Comparison of ENCODE assay signal across 8 mouse cellular contexts in the genomic region with DNA sequence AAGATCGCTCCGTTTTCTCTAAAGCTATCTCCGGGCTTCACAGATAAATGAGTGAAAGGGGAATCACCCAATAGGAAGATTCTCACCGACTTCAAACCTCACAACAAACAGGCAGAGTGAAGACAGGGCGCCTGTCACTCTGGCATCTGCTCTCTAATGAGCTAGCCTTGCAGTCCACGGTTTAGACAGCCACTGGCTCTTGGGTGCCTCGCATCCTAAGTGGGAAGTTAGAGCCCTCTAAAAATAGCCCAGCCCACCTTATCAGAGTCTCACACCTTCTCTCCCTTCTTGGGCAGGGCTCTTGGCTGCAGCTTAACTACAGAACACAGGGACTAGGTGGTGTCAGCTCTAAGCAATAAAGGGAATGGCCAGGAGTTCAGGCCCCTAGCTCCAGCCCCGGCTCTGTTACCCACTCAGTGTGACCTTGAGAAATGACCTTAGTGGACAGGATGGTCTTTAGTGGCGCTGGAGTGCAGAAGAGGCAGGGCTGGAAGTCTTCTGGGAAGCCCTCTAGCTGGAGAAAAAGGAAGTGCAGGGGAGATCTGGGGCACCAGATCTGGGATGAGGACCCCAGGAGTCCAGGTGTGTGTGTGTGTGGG. TPM values are rescaled to one million over a fixed set of nuclear protein-coding genes. Genes with fewer than 3 reads are reported as not detected.
DNase-seq lines count a peak whose midpoint lies in the region; ATAC-seq and TF ChIP-seq lines count a peak whose summit lies in the region.

No protein-coding gene starts in this region.

- peaks cover 31% of the 10 kb centered on the region for H3K27me3 ChIP-seq in heart, embryonic 13.5 days (replicated peaks)
- peaks cover 27% of the 10 kb centered on the region for H3K27me3 ChIP-seq in liver, embryonic 11.5 days (replicated peaks; ENCODE audit: control insufficient read depth, insufficient read depth, low read length)

- H3K27ac ChIP-seq in gastrocnemius, adult 2 months, result peak overlapping the region; percentile 99
- H3K27ac ChIP-seq in heart, embryonic 13.5 days (replicated peaks), result peak overlapping the region; percentile 100
- peak overlapping the region; percentile 97 for H3K27ac ChIP-seq in liver, embryonic 11.5 days (ENCODE audit: low read depth, low read length)

- WGBS in heart, embryonic 13.5 days, result 3% methylated on average over 9 of the region's 9 CpGs
- 7% methylated on average over 9 of the region's 9 CpGs for WGBS in liver, embryonic 11.5 days

- intact Hi-C loops in gastrocnemius, adult 2 months (cut with DNase I), result loop anchor here (2.0 kb wide), 1 partner anchor 24 kb away; no protein-coding TSS in a partner anchor
- intact Hi-C loops in gastrocnemius, postnatal 36 days (cut with DNase I), result loop anchor here (2.0 to 5.0 kb wide), 3 partner anchors 24 to 62 kb away; no protein-coding TSS in a partner anchor

- H3K4me1 ChIP-seq in heart, embryonic 13.5 days, result peaks cover 68% of the 10 kb centered on the region
- peaks cover 29% of the 10 kb centered on the region for H3K4me1 ChIP-seq in liver, embryonic 11.5 days (replicated peaks; ENCODE audit: control insufficient read depth, insufficient read depth, low read length)

- DNase-seq in gastrocnemius, adult 2 months, result peak; percentile 49
- no peak for DNase-seq in gastrocnemius, adult 18-20 months (ENCODE audit: low spot score)
- DNase-seq in CD4-positive helper T cell, adult 2 months (ENCODE audit: low read depth, low spot score), result peak; percentile 10
- peak; percentile 95 for DNase-seq in c-Kit-positive CD71-positive TER-119-positive erythroid progenitor cells, embryonic 14.5 days (ENCODE audit: low spot score)
- peak; percentile 63 for DNase-seq in liver, embryonic 11.5 days (ENCODE audit: low spot score)
- peak; percentile 81 to 82 for DNase-seq in spleen, postnatal 4 days (ENCODE audit: low spot score in 2 of 2)
- no peak for DNase-seq in gastrocnemius, postnatal 36 days

- H3K9me3 ChIP-seq in heart, embryonic 13.5 days, result no peaks in the 10 kb centered on the region
- H3K9me3 ChIP-seq in liver, embryonic 11.5 days (ENCODE audit: control insufficient read depth, low read length), result no peaks in the 10 kb centered on the region

- peak overlapping the region; percentile 84 for H3K4me2 ChIP-seq in heart, embryonic 13.5 days
- peak overlapping the region; percentile 93 for H3K4me2 ChIP-seq in liver, embryonic 11.5 days

- H3K9ac ChIP-seq in heart, embryonic 13.5 days, result peak overlapping the region; percentile 91
- H3K9ac ChIP-seq in liver, embryonic 11.5 days (ENCODE audit: low read depth, low read length), result peak overlapping the region; percentile 89

- ATAC-seq in heart, embryonic 13.5 days (ENCODE audit: extremely low read depth, insufficient number of reproducible peaks, low FRiP score, low TSS enrichment), result peak; percentile 56
- peak; percentile 87 for ATAC-seq in liver, embryonic 11.5 days (replicated peaks; ENCODE audit: low FRiP score)

- peak overlapping the region; percentile 94 for H3K4me3 ChIP-seq in gastrocnemius, adult 2 months
- peak overlapping the region; percentile 90 for H3K4me3 ChIP-seq in heart, embryonic 13.5 days
- peak overlapping the region; percentile 89 for H3K4me3 ChIP-seq in liver, embryonic 11.5 days (ENCODE audit: low read depth, low read length)

- H3K36me3 ChIP-seq in heart, embryonic 13.5 days, result peaks cover 10% of the 10 kb centered on the region; the same call in 1 of the 2 replicates
- H3K36me3 ChIP-seq in liver, embryonic 11.5 days (ENCODE audit: control insufficient read depth, insufficient read depth, low read length), result no peaks in the 10 kb centered on the region

- peak; percentile 60 for TF ChIP-seq CTCF in gastrocnemius, adult 2 months (IDR thresholded peaks at IDR 0.05)

RNA-seq across cellular contexts. Expression of gene Tmod1, which starts 2.0 kb away (rescaled TPM):
- total RNA-seq in gastrocnemius, adult 2 months (2021), result 100 to 1,000 TPM; 173 to 208 TPM
- total RNA-seq in gastrocnemius, adult 18-20 months (2021), result 100 to 1,000 TPM; 163 to 194 TPM
- 171 and 182 TPM in 2 replicates for polyA plus RNA-seq in heart, embryonic 13.5 days (2015; fragmentation: Nextera tagmentation; extraction: Ambion mirVana)
- polyA plus RNA-seq in liver, embryonic 11.5 days (2014; fragmentation: Nextera tagmentation; extraction: Ambion mirVana), result 27.1 and 28.6 TPM in 2 replicates
- 100 to 1,000 TPM; 199 to 210 TPM for total RNA-seq in gastrocnemius, postnatal 36 days (2021)

Comparison
In these comparisons a context has a peak if more than half of its experiments do, and no peak if none do; other contexts are left out.
1. DNase-seq: peak in gastrocnemius, adult 2 months (single experiment), CD4-positive helper T cell, adult 2 months (single experiment), c-Kit-positive CD71-positive TER-119-positive erythroid progenitor cells, embryonic 14.5 days (single experiment), liver, embryonic 11.5 days (single experiment) and spleen, postnatal 4 days (2 of 2); none in gastrocnemius, adult 18-20 months (single experiment) and gastrocnemius, postnatal 36 days (0 of 2).
2. Peak in every context shown above with its lines, with median percentiles within 50 percentile points of each other: H3K27ac ChIP-seq and H3K4me3 ChIP-seq.